Comparison of ENCODE assay signal across 14 mouse cellular contexts in genomic region chr17:45981841-45982240, GRCm38 (mm10).
"Had no signal": no experiment of that assay in that cellular context is flagged by ENCODE, and none has a peak within 500 bp of the region (broad histone marks: within the 10 kb centered on the region; RNA-seq: fewer than 3 reads in every experiment).

No protein-coding gene starts in this region.

- DNase-seq: kidney, adult 11 months; kidney, adult 9 months; kidney, postnatal 36 days; lung, adult 18-20 months; midbrain, embryonic 14.5 days; right cerebral cortex, postnatal 14 days; thymus, adult 2 months; thymus, postnatal 25 days had no signal

- H3K27ac ChIP-seq: kidney, postnatal 0 days; layer of hippocampus, adult 2 months; limb, embryonic 13.5 days; liver, embryonic 14.5 days; neural tube, embryonic 13.5 days; stomach, embryonic 15.5 days had no signal

- H3K4me1 ChIP-seq: limb, embryonic 13.5 days; neural tube, embryonic 13.5 days had no signal

- H3K9me3 ChIP-seq: limb, embryonic 13.5 days; neural tube, embryonic 13.5 days; stomach, embryonic 15.5 days had no signal

- H3K36me3 ChIP-seq: limb, embryonic 13.5 days; neural tube, embryonic 13.5 days; stomach, embryonic 15.5 days had no signal

- H3K4me2 ChIP-seq: limb, embryonic 13.5 days; neural tube, embryonic 13.5 days; stomach, embryonic 15.5 days had no signal

- H3K27me3 ChIP-seq: limb, embryonic 13.5 days; neural tube, embryonic 13.5 days; stomach, embryonic 15.5 days had no signal

- H3K9ac ChIP-seq: limb, embryonic 13.5 days; liver, embryonic 14.5 days; neural tube, embryonic 13.5 days; stomach, embryonic 15.5 days had no signal

- H3K4me3 ChIP-seq: layer of hippocampus, adult 2 months; limb, embryonic 13.5 days; neural tube, embryonic 13.5 days; stomach, embryonic 15.5 days had no signal
